Mouse (Mus musculus): ENCODE data around the gene Rgs7bp.

Rgs7bp gene

GRCm38 (mm10) chr13:105002132-105002830 lies 52.4 kb downstream of the Rgs7bp start:
- no peak for DNase-seq

- DNase-seq = no peak
Measured at GRCm38 (mm10) chr13:105001714-105002113, 53.0 kb downstream of the Rgs7bp start.

GRCm38 (mm10) chr13:104988811-104989258 lies 65.9 kb downstream of the Rgs7bp start:
- peak; percentile 21 for DNase-seq

- DNase-seq = peak; percentile 3
Measured at GRCm38 (mm10) chr13:104988009-104988540, 66.7 kb downstream of the Rgs7bp start.

GRCm38 (mm10) chr13:104985691-104986090 lies 69.0 kb downstream of the Rgs7bp start:
- DNase-seq = no peak

- no peak for DNase-seq
Measured at GRCm38 (mm10) chr13:104983989-104984388, 70.7 kb downstream of the Rgs7bp start.

GRCm38 (mm10) chr13:104982781-104983353 lies 71.9 kb downstream of the Rgs7bp start:
- DNase-seq = no peak

GRCm38 (mm10) chr13:104978176-104978575 lies 76.6 kb downstream of the Rgs7bp start:
- DNase-seq = no peak

GRCm38 (mm10) chr13:104967486-104967885 lies 87.2 kb downstream of the Rgs7bp start:
- DNase-seq = no peak

- DNase-seq = no peak
Measured at GRCm38 (mm10) chr13:104963716-104964115, 91.0 kb downstream of the Rgs7bp start.

- DNase-seq = no peak
Measured at GRCm38 (mm10) chr13:104962716-104963411, 91.9 kb downstream of the Rgs7bp start.

- DNase-seq = no peak
Measured at GRCm38 (mm10) chr13:104962166-104962565, 92.6 kb downstream of the Rgs7bp start.

- no peak for DNase-seq
Measured at GRCm38 (mm10) chr13:104960951-104961715, 93.6 kb downstream of the Rgs7bp start.

- DNase-seq = no peak
Measured at GRCm38 (mm10) chr13:104960206-104960928, 94.4 kb downstream of the Rgs7bp start.

- DNase-seq = no peak
Measured at GRCm38 (mm10) chr13:104959733-104960132, 95.0 kb downstream of the Rgs7bp start.

GRCm38 (mm10) chr13:104947958-104948357 lies 106.8 kb downstream of the Rgs7bp start:
- peak; percentile 94 for DNase-seq

- no peak for DNase-seq
Measured at GRCm38 (mm10) chr13:104940483-104940882, 114.2 kb downstream of the Rgs7bp start.

GRCm38 (mm10) chr13:104939856-104940255 lies 114.9 kb downstream of the Rgs7bp start:
- peak; percentile 71 for DNase-seq

GRCm38 (mm10) chr13:104938966-104939593 lies 115.7 kb downstream of the Rgs7bp start:
- peak; percentile 28 for DNase-seq

GRCm38 (mm10) chr13:104937759-104938158 lies 117.0 kb downstream of the Rgs7bp start:
- DNase-seq = peak; percentile 13

- no peak for DNase-seq
Measured at GRCm38 (mm10) chr13:104936586-104936985, 118.1 kb downstream of the Rgs7bp start.
